Mouse (Mus musculus): ENCODE measurements around the gene Ctnna3. TPM values are rescaled to one million over a fixed set of nuclear protein-coding genes. Genes with fewer than 3 reads are reported as not detected.

Gene Ctnna3
- polyA plus RNA-seq, 1 experiment from 2014 or later: 0.35 TPM

DNA sequence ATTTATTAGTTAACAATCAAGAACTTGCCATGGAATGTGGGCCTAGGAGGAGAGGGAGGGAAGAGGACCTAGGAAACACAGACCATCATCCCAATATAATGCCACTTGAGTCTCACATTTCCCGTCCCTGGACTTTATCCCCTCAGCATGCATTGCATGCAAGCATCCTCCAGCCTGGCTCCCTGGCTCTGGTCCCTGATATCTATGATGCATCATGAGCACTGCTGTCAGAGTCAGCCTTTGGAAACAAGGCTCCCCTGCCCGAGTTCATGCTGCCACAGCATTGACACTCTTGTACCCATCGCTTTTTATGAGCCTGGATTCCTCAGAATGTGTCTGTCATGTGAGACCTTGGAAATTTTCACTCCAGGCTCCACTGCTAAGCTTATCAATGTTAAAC lies 703.6 kb downstream of the Ctnna3 start:
- 75% methylated on average over 3 of the region's 3 CpGs for WGBS
- Histone ChIP-seq H3K36me3 (replicated peaks; ENCODE audit: control insufficient read depth, insufficient read depth, low read depth, low read length) (no peaks in the 10 kb centered on the region), H3K27ac (replicated peaks; ENCODE audit: low read depth, low read length) (no peak overlapping the region), H3K4me1 (ENCODE audit: control insufficient read depth, insufficient read depth, low read length) (no peaks in the 10 kb centered on the region), H3K9ac (replicated peaks; ENCODE audit: low read length) (no peak overlapping the region), H3K27me3 (ENCODE audit: control insufficient read depth, insufficient read depth, low read length) (no peaks in the 10 kb centered on the region), H3K4me2 (ENCODE audit: low read depth, low read length) (no peak overlapping the region), H3K4me3 (ENCODE audit: low read depth, low read length) (no peak overlapping the region), H3K9me3 (replicated peaks; ENCODE audit: control insufficient read depth, low read length) (no peaks in the 10 kb centered on the region)
- ATAC-seq (replicated peaks; ENCODE audit: insufficient number of reproducible peaks, low FRiP score, low TSS enrichment, low read depth) (no peak), DNase-seq (ENCODE audit: low spot score) (no peak)

DNA sequence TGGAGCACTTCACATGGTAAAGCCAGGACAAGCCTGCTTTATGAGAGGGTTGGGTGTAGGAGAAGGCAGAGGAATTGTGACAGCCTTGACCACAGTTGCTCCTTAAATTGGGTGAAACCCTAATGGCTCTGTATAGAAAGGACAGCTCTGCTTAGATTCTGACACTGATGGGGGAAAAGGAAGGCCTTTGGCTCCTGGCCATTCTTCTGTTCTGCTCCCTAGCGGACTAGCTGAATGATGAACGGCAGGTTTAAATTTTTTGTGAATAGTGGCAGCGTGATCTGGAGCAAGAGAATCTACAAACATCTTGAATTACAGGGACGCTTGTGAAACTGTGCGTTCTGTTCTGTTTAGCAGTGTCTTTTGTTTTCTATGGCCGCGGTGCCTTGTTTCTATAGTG lies 705.6 kb downstream of the Ctnna3 start:
- H3K27ac ChIP-seq (replicated peaks; ENCODE audit: low read depth, low read length): no peak overlapping the region
- DNase-seq (ENCODE audit: low spot score) (no peak), ATAC-seq (replicated peaks; ENCODE audit: insufficient number of reproducible peaks, low FRiP score, low TSS enrichment, low read depth) (no peak)
- H3K4me1 ChIP-seq (ENCODE audit: control insufficient read depth, insufficient read depth, low read length): no peaks in the 10 kb centered on the region
- H3K27me3 ChIP-seq (ENCODE audit: control insufficient read depth, insufficient read depth, low read length): no peaks in the 10 kb centered on the region
- no peaks in the 10 kb centered on the region for H3K36me3 ChIP-seq (replicated peaks; ENCODE audit: control insufficient read depth, insufficient read depth, low read depth, low read length)
- no peak overlapping the region for H3K9ac ChIP-seq (replicated peaks; ENCODE audit: low read length)
- no peak overlapping the region for H3K4me3 ChIP-seq (ENCODE audit: low read depth, low read length)
- 54% methylated on average over 7 of the region's 7 CpGs for WGBS
- no peaks in the 10 kb centered on the region for H3K9me3 ChIP-seq (replicated peaks; ENCODE audit: control insufficient read depth, low read length)
- no peak overlapping the region for H3K4me2 ChIP-seq (ENCODE audit: low read depth, low read length)

DNA sequence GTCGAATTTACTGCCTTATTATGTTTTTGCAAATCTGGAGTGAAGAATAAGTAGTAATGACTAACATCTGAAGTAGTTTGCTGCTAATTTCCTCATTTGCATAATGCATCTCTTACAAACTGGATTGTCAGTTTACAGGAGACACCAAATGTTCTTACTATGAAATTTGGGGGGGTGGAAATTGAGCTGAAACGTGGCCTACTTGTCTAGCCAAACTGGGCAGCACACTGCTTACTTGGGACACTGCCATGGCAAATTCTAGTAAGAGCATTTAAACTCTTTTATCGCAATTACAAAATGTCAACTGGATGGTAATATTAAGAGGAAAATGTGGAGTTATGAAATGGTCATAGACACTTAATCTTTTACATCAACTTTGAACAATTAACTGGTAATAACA lies 716.6 kb downstream of the Ctnna3 start:
- DNase-seq (ENCODE audit: low spot score) (no peak), ATAC-seq (replicated peaks; ENCODE audit: insufficient number of reproducible peaks, low FRiP score, low TSS enrichment, low read depth) (no peak)
- no peak overlapping the region for H3K27ac ChIP-seq (replicated peaks; ENCODE audit: low read depth, low read length)
- no peak overlapping the region for H3K4me2 ChIP-seq (ENCODE audit: low read depth, low read length)
- H3K4me1 ChIP-seq (ENCODE audit: control insufficient read depth, insufficient read depth, low read length): no peaks in the 10 kb centered on the region
- no peaks in the 10 kb centered on the region for H3K27me3 ChIP-seq (ENCODE audit: control insufficient read depth, insufficient read depth, low read length)
- 80% methylated on average over 3 of the region's 3 CpGs for WGBS
- no peaks in the 10 kb centered on the region for H3K36me3 ChIP-seq (replicated peaks; ENCODE audit: control insufficient read depth, insufficient read depth, low read depth, low read length)
- H3K9ac ChIP-seq (replicated peaks; ENCODE audit: low read length): no peak overlapping the region
- H3K4me3 ChIP-seq (ENCODE audit: low read depth, low read length): no peak overlapping the region
- no peaks in the 10 kb centered on the region for H3K9me3 ChIP-seq (replicated peaks; ENCODE audit: control insufficient read depth, low read length)

DNA sequence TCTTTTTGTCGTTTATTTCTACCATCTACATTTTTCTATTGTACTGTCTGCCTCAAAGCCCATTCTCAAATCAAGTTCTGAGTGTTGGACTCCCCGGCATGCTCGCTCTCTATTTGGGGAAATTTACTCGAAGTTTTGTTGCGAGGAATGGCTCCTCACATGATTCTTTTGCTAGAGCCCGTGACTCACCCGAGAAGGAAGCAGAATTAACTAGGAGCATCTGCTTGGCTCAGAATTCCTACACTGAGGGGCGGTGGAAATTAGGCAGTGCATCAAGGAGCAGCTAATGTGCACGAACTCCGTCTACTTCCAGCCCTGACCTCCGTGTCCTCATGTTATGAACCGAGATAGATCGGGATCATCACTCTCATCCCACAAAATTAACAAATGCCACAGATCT lies 751.8 kb downstream of the Ctnna3 start:
- H3K4me2 ChIP-seq (ENCODE audit: low read depth, low read length): no peak overlapping the region
- no peak overlapping the region for H3K4me3 ChIP-seq (ENCODE audit: low read depth, low read length)
- no peaks in the 10 kb centered on the region for H3K4me1 ChIP-seq (ENCODE audit: control insufficient read depth, insufficient read depth, low read length)
- ATAC-seq (replicated peaks; ENCODE audit: insufficient number of reproducible peaks, low FRiP score, low TSS enrichment, low read depth): no peak
- H3K9me3 ChIP-seq (replicated peaks; ENCODE audit: control insufficient read depth, low read length): no peaks in the 10 kb centered on the region
- H3K36me3 ChIP-seq (replicated peaks; ENCODE audit: control insufficient read depth, insufficient read depth, low read depth, low read length): no peaks in the 10 kb centered on the region
- no peak overlapping the region for H3K27ac ChIP-seq (replicated peaks; ENCODE audit: low read depth, low read length)
- no peaks in the 10 kb centered on the region for H3K27me3 ChIP-seq (ENCODE audit: control insufficient read depth, insufficient read depth, low read length)
- WGBS: 86% methylated on average over 13 of the region's 13 CpGs
- DNase-seq (ENCODE audit: low spot score): no peak
- no peak overlapping the region for H3K9ac ChIP-seq (replicated peaks; ENCODE audit: low read length)

DNA sequence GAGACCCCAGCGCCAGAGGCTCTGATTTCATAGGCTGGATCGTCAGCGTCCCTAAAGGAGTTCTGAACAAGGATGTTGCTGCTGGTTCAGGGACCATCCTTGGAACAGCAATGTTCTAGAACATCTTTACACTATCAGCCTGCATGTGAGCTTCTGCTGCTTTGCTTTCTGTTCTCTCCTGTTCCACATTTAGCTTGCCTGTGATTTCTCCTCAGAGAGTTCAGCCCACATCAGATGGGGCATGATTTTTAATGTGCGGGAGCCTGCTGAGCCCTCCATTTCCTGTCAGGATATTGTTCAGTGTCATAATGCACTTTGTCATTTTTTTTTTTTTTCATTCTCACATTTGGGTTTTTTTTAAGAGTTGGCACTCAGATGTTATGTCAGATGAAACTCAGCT lies 752.8 kb downstream of the Ctnna3 start:
- H3K4me1 ChIP-seq (ENCODE audit: control insufficient read depth, insufficient read depth, low read length): no peaks in the 10 kb centered on the region
- no peaks in the 10 kb centered on the region for H3K27me3 ChIP-seq (ENCODE audit: control insufficient read depth, insufficient read depth, low read length)
- no peaks in the 10 kb centered on the region for H3K9me3 ChIP-seq (replicated peaks; ENCODE audit: control insufficient read depth, low read length)
- no peak for DNase-seq (ENCODE audit: low spot score)
- no peak overlapping the region for H3K4me3 ChIP-seq (ENCODE audit: low read depth, low read length)
- H3K27ac ChIP-seq (replicated peaks; ENCODE audit: low read depth, low read length): no peak overlapping the region
- no peak overlapping the region for H3K9ac ChIP-seq (replicated peaks; ENCODE audit: low read length)
- ATAC-seq (replicated peaks; ENCODE audit: insufficient number of reproducible peaks, low FRiP score, low TSS enrichment, low read depth): no peak
- no peak overlapping the region for H3K4me2 ChIP-seq (ENCODE audit: low read depth, low read length)
- H3K36me3 ChIP-seq (replicated peaks; ENCODE audit: control insufficient read depth, insufficient read depth, low read depth, low read length): no peaks in the 10 kb centered on the region
- 83% methylated on average over 4 of the region's 4 CpGs for WGBS

DNA sequence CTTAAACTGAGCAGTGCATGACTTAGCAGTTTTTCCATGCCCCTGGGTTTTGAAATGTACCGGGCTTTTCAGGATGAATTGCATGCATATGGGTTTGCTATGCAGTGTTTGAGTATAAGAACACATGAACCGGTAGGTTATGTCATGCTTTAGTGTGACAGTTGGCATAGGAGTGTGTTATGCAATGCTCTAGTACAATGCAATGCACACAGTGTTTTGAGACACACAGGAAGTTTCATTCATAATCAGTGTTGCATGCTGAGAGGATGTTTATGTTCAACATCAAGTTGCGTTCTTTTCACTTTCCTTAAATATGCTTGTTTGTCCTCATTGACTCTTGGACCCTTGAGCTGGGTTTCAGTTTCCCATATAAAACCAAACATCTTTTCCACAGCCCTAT lies 758.1 kb downstream of the Ctnna3 start:
- Histone ChIP-seq H3K36me3 (replicated peaks; ENCODE audit: control insufficient read depth, insufficient read depth, low read depth, low read length) (no peaks in the 10 kb centered on the region), H3K27ac (replicated peaks; ENCODE audit: low read depth, low read length) (no peak overlapping the region), H3K4me1 (ENCODE audit: control insufficient read depth, insufficient read depth, low read length) (no peaks in the 10 kb centered on the region), H3K9me3 (replicated peaks; ENCODE audit: control insufficient read depth, low read length) (no peaks in the 10 kb centered on the region), H3K27me3 (ENCODE audit: control insufficient read depth, insufficient read depth, low read length) (no peaks in the 10 kb centered on the region), H3K4me3 (ENCODE audit: low read depth, low read length) (no peak overlapping the region), H3K9ac (replicated peaks; ENCODE audit: low read length) (no peak overlapping the region), H3K4me2 (ENCODE audit: low read depth, low read length) (no peak overlapping the region)
- ATAC-seq (replicated peaks; ENCODE audit: insufficient number of reproducible peaks, low FRiP score, low TSS enrichment, low read depth) (no peak), DNase-seq (ENCODE audit: low spot score) (no peak)
- whole genome bisulfite sequencing: 86% methylated on average over 3 of the region's 3 CpGs

DNA sequence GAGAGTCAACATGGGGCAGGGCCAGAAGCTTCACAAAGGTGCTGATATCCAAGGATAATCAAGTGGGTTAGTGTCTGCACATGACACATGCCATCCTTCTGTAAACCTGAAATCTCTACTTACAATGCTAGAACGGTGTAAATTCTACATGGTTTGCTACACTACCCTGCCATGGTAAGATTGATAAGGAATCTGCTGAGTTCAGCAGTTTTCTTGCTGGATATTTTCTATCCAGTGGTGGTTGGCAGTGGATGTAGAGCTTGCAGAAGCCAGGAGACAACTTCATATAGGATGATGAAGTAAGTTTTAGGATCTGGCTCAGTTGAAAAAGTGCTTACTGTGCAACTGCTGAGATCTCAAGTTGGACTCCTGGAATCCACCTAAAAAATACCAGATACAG lies 767.7 kb downstream of the Ctnna3 start:
- no peak for ATAC-seq (replicated peaks; ENCODE audit: insufficient number of reproducible peaks, low FRiP score, low TSS enrichment, low read depth)
- no peaks in the 10 kb centered on the region for H3K9me3 ChIP-seq (replicated peaks; ENCODE audit: control insufficient read depth, low read length)
- no peaks in the 10 kb centered on the region for H3K36me3 ChIP-seq (replicated peaks; ENCODE audit: control insufficient read depth, insufficient read depth, low read depth, low read length)
- no peak overlapping the region for H3K27ac ChIP-seq (replicated peaks; ENCODE audit: low read depth, low read length)
- H3K4me2 ChIP-seq (ENCODE audit: low read depth, low read length): no peak overlapping the region
- no peak overlapping the region for H3K4me3 ChIP-seq (ENCODE audit: low read depth, low read length)
- DNase-seq (ENCODE audit: low spot score): no peak
- H3K4me1 ChIP-seq (ENCODE audit: control insufficient read depth, insufficient read depth, low read length): no peaks in the 10 kb centered on the region
- H3K9ac ChIP-seq (replicated peaks; ENCODE audit: low read length): no peak overlapping the region
- no peaks in the 10 kb centered on the region for H3K27me3 ChIP-seq (ENCODE audit: control insufficient read depth, insufficient read depth, low read length)
- 83% methylated on average over 1 of the region's 1 CpGs for WGBS

DNA sequence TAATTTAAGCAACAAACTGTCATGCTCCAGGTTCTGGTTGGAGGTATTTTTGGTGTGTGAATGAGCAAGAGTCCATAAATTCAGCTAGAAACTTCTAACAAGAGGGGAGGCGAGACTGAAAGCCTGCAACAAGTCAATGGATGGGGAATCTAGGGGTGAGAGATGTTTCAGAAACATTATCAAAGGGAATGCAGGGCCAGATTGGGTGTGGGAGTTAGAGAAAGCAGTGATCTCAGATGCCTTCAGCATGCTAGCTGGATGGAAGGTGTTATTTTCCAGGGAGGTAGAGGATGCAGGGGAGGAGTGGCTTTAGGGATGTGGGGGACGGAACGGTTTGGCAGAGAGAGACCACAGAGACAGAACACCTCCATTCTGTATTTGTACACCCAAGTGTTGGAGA lies 785.7 kb downstream of the Ctnna3 start:
- Histone ChIP-seq H3K27ac (replicated peaks; ENCODE audit: low read depth, low read length) (no peak overlapping the region), H3K9me3 (replicated peaks; ENCODE audit: control insufficient read depth, low read length) (no peaks in the 10 kb centered on the region), H3K36me3 (replicated peaks; ENCODE audit: control insufficient read depth, insufficient read depth, low read depth, low read length) (no peaks in the 10 kb centered on the region), H3K27me3 (ENCODE audit: control insufficient read depth, insufficient read depth, low read length) (no peaks in the 10 kb centered on the region), H3K4me2 (ENCODE audit: low read depth, low read length) (no peak overlapping the region), H3K9ac (replicated peaks; ENCODE audit: low read length) (no peak overlapping the region), H3K4me3 (ENCODE audit: low read depth, low read length) (no peak overlapping the region), H3K4me1 (ENCODE audit: control insufficient read depth, insufficient read depth, low read length) (no peaks in the 10 kb centered on the region)
- DNase-seq (ENCODE audit: low spot score) (no peak), ATAC-seq (replicated peaks; ENCODE audit: insufficient number of reproducible peaks, low FRiP score, low TSS enrichment, low read depth) (no peak)
- 89% methylated on average over 3 of the region's 3 CpGs for WGBS

DNA sequence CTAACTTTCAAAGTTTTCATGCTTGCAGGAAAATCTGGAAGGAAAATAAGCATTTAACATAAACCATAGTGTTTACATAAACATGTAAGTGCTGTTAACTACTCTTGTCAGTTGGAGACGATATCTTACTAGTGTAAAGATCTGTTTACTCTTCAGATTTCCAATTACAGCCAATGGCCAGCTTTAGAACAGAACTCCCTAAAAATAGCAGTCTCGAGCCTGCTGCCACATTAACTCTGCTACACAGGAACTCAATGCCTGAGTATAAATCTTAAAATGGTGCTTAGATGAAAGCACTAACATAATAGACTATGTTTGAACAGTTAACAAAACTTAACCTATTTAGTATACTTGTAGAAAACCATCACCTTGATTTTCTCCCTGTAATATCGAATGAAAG lies 793.1 kb downstream of the Ctnna3 start:
- Histone ChIP-seq H3K36me3 (replicated peaks; ENCODE audit: control insufficient read depth, insufficient read depth, low read depth, low read length) (no peaks in the 10 kb centered on the region), H3K9me3 (replicated peaks; ENCODE audit: control insufficient read depth, low read length) (no peaks in the 10 kb centered on the region), H3K4me3 (ENCODE audit: low read depth, low read length) (no peak overlapping the region), H3K27me3 (ENCODE audit: control insufficient read depth, insufficient read depth, low read length) (no peaks in the 10 kb centered on the region), H3K4me2 (ENCODE audit: low read depth, low read length) (no peak overlapping the region), H3K9ac (replicated peaks; ENCODE audit: low read length) (no peak overlapping the region), H3K4me1 (ENCODE audit: control insufficient read depth, insufficient read depth, low read length) (no peaks in the 10 kb centered on the region), H3K27ac (replicated peaks; ENCODE audit: low read depth, low read length) (no peak overlapping the region)
- no peak for ATAC-seq (replicated peaks; ENCODE audit: insufficient number of reproducible peaks, low FRiP score, low TSS enrichment, low read depth)
- DNase-seq (ENCODE audit: low spot score): no peak
- 65% methylated on average over 3 of the region's 3 CpGs for WGBS
